Mouse (Mus musculus): ENCODE measurements around the gene Acox1.

DNA sequence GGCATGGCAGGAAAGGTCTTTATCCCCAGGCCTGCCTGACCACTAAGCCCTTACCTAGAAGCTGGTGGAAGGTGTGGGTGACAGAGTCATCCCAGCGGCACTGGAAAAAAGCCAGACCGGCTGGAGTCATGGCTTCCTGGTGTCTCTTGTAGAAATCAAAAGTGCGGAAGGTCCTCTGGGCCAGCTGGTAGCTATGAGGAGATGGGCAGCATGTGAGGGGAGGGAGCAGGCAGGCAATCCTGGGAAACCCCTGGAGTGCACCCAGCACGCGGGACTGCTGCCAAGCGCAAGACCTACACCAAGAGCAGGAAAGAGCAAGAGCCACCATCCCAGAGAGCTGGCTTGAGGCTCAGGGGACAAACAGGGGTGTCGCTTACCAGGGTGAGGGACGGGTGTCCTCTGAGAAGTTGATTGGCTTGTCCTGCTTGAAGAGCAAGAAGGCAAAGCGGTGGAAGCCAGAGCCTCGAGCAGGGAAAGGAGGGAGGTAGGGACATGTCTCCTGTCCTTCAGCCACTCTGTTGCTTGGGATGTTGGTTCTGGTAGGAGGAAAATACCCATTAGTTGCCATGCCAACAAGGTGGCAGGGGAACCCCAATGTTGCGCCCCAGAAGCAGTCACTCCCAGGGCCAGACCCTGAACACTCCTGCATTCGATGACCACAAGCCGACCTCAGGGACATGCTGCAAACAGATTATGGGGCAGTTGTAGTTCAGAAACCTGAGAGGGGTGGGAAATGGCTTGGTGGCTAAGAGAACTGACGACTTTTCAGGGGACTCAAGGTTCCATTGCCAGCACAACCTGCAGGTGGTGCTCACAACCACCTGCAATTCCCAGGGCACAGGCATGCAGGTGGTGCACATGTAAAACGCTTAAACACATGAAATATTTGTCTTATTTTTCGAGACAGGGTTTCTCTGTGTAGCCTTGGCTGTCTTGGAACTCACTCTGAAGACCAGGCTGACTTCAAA is 66.2 kb downstream of the Acox1 start:
- TF ChIP-seq GATA1 (IDR thresholded peaks at IDR 0.05; ENCODE audit: borderline replicate concordance, low read length) (no peak), FLI1 (IDR thresholded peaks at IDR 0.05; ENCODE audit: low read length) (no peak)

All from megakaryocyte, embryonic 14.5 days (primary cell).